Mouse (Mus musculus): ENCODE measurements at regions not wholly inside any gene's neighbourhood (a gene's known extent, or its start where the extent isn't known, plus 50 kb on each side); places are given as distances from the start of the nearest gene placed in this dataset.

DNA sequence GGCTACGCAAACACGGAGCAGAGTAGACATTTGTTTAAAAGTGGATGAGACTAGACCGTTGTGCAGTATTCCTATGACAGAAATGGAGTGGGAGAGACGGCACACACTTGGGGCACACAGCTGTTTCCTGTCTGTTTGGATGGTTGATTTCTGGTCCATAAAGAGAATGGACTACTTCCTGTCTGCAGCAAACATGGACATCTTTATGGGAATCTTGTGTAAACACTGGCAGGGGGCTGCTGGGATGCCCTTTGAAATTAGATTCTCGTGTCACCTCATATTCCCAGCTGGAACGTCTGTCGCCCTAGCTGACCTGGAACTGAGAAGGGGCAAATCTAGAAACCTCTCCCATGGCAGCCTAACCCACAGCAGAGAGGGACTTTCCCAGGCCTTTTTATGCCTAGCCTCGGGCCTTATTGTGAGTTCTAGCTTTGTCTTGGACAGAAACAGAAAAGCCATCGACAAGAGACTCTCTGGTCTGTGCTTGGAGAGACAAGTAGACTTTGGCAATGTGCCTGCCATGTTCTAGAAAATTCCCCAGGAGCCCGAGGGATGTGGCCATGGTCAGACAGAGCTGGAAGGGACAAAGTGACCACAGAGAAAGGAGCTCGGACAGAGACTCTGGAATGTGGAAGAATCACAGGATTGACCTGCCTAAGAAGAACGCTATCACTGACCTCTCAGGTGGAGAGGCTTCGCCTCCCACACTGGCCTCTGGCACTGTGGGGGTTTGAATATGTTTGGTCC is 107.5 kb downstream of the Mis18a start:
- ATAC-seq (replicated peaks; ENCODE audit: poor library complexity, severe bottlenecking): no peak

DNA sequence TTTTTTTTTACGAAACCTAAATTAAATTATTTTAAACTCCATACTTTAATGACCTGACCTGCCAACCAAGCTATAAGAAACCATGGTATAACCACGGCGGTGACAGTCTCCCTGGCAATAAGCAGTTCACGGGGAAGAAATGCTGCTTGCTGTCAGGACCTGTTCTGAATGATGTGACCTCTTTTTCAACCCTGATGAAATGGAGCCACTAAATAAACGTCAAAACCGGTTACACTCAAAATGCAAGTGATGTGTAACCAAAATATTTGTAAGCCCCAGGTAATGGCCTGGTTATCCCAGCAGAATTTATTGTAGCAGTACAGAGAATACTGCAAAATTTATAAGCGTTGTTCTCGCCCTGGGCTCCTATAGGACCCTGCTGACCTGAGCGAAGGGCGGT is 111.4 kb downstream of the Mis18a start:
- ATAC-seq (replicated peaks; ENCODE audit: poor library complexity, severe bottlenecking): no peak

DNA sequence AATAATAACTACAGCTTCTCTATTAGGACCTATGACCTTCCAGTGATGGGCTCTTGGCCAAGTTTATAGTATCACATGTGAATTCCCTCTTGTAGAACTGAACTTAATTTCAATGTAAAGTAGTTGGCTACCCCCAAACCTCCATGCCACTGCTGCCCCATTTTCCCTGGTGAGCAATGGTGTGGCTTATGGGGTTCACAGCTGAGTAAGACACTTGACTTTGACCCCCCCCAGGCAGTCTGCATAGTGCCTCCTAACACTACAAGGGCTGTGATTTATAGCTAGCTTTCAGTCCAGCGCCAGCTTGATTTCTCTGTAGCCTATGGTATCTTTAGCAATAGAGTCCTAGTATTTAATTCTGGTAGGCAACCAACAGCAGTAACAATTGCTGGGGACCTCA is 113.1 kb downstream of the Mis18a start:
- no peak for ATAC-seq (replicated peaks; ENCODE audit: poor library complexity, severe bottlenecking)

DNA sequence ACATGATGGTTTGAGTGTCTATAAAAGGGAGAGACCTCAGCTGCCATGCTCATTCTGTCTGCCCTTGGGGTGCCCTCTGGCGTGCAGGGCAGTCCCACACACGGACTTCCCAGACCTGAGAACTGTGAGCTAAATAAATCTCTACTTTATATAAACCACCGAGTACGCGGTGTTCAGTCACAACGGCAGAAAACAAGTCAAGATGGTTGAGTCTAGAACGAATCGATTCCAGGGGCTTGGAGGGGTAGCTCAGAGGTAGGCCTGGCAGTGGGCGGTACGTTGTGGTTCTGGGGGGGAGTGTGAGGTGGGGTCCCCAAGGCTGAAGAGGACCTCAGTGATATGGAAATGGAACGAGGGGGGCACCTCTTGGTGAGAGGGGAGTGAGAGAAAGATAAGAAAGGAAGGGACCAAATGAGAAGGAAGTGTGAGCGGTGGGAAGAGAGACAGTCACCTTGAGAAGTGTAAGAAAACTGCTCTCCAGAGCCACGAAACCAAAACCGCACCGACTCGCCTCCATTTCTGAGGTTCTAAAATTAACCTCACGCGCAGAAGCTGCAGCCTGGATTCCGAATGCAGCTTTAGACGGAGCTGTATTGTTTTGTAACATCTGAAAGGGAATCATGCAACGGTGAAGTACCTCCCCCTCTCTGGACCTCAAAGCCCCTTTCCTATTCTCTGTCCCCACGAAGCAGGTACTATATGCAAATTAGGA is 117.0 kb downstream of the Mis18a start:
- ATAC-seq (replicated peaks; ENCODE audit: poor library complexity, severe bottlenecking): no peak

DNA sequence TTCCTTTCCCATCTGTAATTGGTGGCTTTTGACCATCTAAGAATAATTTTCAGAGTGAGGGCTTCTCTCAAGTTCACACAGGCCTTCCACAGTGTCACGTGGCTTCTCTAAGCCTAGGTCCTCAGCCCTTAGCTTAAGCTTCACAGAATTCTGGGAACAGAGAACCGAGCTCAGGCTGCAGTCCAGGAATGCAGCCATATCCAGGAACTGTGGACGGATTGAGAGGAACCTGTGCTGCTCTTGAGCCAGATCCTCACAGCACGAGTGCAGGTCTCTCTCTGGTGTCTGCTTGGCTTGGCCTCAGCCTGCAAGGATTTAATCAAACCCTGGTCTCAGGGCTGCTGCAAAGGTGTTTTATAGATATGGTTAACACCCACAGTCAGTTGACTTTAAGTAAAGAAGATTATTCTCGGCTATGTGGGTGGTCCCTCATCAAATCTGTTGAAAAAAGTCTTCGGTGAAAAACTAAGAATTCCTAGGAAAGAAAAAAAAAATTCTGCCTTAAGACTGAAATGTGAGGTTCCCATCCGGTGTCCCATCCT is 127.8 kb downstream of the Mis18a start:
- no peak for ATAC-seq (replicated peaks; ENCODE audit: poor library complexity, severe bottlenecking)

DNA sequence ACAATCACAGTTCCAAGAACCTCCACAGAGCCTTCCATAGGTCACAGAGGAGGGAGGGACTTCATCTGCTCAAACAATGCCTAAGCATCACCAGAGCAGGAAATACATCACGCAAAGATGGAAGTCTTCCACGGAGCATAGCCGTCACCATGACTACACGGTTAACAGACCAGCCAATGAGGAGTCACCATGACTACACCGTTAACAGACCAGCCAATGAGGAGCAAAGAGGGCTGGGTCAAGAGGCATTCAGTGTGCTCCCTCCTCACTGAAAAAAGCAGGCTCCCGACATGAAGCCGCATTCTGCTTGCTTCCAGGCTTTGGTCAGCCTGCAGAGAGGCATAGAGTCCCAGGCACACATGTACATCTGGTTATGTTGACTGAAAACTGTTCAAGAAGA is 128.5 kb downstream of the Mis18a start:
- no peak for ATAC-seq (replicated peaks; ENCODE audit: poor library complexity, severe bottlenecking)

DNA sequence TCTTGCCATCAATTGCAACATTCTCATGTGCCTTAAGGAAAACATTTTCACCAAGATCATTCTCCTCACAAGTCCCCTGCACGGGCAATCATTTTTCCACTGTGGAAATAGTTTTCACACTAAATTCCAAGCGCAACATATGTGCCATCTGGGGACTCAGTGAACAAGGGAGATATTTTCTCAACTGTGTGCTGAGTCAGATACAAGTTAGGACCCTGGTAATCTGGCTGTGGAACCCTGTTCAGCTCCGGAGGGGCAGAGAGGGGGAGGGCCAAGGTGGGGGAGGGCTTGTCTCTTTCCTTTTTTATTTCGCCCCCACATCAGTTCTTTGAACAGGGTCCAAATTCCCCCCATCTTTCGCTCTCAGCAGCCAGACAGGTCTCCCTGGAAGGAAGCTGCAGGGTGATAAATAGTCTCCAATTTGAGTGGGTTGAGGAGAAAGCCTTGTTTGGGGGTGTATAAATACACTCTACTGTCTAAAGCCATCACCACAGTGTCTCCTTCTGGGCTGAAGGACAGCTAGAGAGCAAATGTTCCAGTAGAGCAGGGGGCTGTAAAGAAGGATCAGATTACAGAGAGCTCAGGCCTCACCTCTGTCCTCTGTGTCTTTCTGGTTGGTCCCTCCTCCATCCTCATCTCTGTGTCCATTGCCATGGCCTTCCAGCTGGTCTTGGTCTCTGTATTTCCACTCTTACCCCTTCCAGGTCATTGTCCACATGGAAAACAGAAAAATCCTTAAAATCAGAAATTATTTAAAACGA is 134.3 kb downstream of the Mis18a start:
- ATAC-seq (replicated peaks; ENCODE audit: poor library complexity, severe bottlenecking): no peak

DNA sequence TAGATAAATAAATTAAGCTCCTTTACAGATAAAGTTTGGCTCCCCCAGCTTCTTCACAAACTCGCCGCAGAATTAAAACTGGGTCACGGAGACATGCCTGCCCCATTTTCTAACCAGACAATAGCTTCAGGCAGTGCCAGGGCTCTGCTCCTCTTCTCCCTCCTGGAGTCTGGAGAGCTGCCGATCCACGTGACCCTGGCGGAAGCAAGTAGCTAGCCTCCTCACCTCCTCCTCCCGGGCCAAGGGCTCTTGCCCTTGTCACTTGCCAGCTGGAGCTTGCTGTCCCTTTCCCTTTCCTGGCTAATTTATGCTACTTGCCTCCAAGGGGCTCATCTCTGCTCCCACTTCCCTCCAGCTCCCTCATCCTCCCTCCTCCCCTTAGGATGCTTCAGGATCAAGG is 142.0 kb downstream of the Mis18a start:
- ATAC-seq (replicated peaks; ENCODE audit: poor library complexity, severe bottlenecking): no peak

DNA sequence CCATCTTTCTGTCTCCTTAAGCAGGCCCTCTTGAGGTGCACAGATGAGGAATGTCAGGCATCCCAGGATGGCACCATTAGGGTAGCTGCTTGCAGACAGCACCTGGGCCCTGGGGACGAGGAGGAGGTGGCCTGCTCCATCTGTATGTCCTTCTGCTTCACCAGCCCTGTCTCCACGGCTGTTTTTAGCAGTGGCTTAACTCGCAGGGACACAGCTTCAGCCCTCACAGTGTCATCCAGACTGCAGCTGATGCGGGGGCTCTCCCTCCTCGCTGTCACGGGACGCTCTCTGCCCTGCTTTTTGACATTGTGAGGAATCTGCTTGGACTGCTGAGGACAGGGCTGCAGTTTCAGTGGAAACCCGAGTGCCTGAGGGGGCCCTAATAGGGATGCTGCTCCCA is 146.8 kb downstream of the Mis18a start:
- no peak for ATAC-seq (replicated peaks; ENCODE audit: poor library complexity, severe bottlenecking)

DNA sequence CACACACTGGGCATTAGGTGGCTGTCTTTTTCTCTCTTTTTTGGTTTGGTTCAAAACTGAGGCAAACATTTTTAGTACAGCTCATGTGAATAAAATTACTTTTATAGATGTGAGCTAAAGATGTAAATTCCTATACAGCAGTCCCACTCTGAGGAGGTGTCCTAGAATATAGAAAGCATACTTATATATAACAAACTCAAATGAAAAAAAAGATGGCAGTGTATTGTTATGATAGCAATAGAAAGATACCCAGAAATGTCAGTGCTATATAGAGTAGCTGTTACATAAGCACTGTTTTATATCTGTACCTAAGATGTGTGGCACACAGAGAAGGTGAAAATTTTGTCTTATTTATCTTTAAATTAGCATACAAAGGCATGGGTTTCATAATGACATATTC is 156.1 kb downstream of the Mis18a start:
- no peak for ATAC-seq (replicated peaks; ENCODE audit: poor library complexity, severe bottlenecking)

DNA sequence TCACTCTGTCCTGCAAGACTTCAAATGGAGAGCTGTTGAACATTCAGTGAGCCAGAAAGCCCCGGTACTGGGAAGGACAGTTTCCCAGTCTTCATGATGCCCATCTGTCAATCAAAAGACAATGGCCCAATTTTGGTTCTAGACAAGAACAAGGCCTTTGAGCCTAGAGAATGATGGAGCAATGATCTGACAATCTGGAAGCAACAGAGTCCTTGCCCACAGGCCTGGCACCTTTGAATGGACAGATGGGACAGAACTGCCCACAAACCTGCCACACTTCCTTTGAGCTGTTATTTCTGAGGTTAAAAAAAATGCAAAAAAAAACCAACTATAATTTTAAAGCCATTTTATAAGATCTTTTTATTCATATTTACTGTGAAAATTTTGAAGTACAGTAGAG is 157.4 kb downstream of the Mis18a start:
- no peak for ATAC-seq (replicated peaks; ENCODE audit: poor library complexity, severe bottlenecking)

DNA sequence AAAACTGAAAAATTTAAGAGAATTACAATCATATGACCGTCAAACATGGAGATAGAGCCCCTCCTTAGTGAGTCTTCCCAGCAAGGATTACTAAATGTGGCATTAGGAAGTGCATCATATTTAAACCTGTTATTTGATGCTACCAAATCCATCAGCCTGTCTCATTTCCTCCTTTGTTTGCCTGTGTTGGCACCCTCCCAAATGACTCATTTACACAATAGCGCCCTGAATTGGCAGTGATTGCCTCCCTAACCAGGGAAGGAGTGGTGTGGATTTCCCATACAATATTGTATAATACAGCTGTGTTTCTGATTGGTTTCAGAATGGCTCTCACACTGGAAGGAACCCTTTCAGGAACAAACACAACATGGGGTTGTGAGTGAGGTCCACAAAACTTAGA is 162.0 kb downstream of the Mis18a start:
- ATAC-seq (replicated peaks; ENCODE audit: poor library complexity, severe bottlenecking): 0 out of 2 replicates have a peak, but pooled peaks have one; percentile 9

DNA sequence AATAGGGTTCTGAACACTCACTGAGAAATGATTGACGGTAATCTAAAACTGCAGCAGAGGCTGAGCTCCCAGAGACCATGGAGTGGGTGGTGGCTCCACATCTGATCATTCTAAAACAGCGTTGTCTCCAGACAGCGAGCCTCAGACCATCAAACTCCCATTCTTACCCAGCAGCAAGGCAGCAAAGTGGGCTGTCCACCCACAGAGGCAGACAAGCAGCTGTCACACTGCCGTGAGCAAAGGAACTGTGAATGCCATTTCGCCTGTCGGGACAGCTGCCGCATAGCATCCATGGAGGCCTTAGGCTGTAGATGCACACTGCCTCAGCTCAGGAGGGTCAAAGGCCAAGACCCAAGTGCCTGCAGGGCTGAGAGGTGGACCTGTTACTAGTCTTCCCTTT is 167.3 kb downstream of the Hunk start:
- no peak for ATAC-seq (replicated peaks; ENCODE audit: poor library complexity, severe bottlenecking)

DNA sequence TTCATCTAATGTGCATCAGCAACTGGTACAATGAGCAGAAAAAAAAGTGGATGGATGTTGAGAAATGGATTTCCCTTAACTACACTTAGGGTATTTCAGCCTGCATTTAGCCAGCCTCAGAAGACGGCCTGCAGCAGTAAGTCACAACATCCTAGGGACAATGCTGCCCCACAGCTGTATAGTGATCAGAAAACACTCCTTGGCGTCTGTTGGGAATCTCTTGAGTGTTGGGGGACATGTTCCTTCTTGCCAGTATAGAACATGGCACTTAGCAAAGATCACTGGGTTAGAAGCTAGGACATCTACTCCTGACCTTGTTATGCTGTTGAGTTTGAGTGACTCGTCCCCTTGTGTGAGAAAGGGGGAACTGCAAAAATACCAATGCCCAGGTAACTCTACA is 165.2 kb downstream of the Hunk start:
- no peak for ATAC-seq (replicated peaks; ENCODE audit: poor library complexity, severe bottlenecking)

DNA sequence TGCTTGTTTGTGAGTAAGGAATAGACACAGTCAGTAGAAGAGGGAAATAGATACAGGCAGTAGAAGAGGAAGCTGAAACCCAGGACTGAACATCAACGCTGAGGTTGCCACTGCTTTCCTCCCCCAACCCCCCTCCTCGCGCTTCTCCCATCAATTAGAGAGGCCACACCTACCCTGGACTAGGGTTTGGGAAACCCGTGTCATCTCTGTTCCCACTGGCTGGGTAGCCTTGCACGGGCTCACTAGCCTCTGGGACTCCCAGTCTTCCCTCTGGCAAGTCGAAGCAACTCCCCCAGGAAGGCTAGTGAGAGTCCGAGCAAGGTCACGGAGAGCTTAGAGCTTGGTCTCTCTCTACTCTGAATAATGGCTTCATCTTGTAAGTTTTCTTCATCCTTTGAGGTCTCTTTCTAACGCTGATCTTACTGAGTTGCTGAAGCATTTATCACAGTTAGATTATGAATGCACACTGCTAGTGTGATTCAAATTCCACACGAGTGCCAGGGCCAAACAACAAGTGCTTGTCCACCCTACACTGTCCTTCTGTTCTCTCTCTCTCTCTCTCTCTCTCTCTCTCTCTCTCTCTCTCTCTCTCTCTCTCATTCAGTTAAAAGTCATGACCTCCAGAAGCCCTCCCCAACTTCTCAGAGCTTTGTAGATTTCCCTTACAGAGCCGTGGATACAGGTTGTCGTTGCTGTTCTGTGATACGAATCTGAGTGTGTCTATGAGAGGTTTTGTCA is 164.4 kb downstream of the Hunk start:
- no peak for ATAC-seq (replicated peaks; ENCODE audit: poor library complexity, severe bottlenecking)
